Mouse (Mus musculus): ENCODE data around the gene Pdcd11. TPM values are rescaled to one million over a fixed set of nuclear protein-coding genes. Genes with fewer than 3 reads are reported as not detected.

The Pdcd11 gene
- polyA plus RNA-seq, 1 experiment from 2014 or later: 5.7 TPM

DNA sequence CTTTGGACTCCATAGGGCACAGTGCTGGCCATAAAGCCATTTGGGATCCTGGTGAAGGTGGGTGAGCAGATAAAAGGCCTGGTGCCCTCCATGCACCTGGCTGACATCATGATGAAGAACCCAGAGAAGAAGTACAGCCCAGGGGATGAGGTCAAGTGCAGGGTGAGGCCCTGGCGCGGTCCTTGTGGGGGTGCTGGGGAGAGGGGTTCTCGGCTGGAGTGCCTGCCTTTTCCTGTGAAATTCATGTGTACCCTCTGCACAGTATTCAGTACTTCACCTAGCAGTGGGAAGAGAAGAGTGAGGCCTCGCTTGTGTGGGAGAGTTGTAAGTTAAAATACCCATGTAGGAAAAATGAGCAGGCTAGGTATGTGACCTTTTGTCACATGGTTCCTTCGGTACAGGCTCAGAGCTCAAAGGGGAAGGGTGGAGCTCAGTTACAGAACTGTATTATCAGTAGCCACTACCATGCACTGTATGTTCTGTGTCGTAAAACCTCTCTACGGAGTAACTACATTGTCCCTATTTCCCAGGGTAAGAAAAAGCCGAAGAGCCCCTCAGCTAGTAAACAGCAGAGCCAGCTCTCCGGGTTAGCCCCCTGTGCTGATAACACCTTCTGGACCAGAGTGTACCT, 14.2 kb downstream of the Pdcd11 start:
- 96% methylated on average over 9 of the region's 9 CpGs for WGBS
- Histone ChIP-seq H3K36me3 (ENCODE audit: control insufficient read depth, insufficient read depth, low read length) (peaks cover 98% of the 10 kb centered on the region), H3K9ac (ENCODE audit: low read length) (no peak overlapping the region), H3K4me1 (ENCODE audit: control insufficient read depth, insufficient read depth, low read length) (no peaks in the 10 kb centered on the region), H3K4me3 (ENCODE audit: low read depth, low read length) (no peak overlapping the region), H3K9me3 (replicated peaks; ENCODE audit: control insufficient read depth, low read length) (no peaks in the 10 kb centered on the region), H3K27ac (ENCODE audit: low read depth, low read length) (no peak overlapping the region), H3K27me3 (replicated peaks; ENCODE audit: control insufficient read depth, insufficient read depth, low read length) (no peaks in the 10 kb centered on the region), H3K4me2 (ENCODE audit: low read length) (no peak overlapping the region)
- no peak for DNase-seq (ENCODE audit: low spot score)
- ATAC-seq: no peak

DNA sequence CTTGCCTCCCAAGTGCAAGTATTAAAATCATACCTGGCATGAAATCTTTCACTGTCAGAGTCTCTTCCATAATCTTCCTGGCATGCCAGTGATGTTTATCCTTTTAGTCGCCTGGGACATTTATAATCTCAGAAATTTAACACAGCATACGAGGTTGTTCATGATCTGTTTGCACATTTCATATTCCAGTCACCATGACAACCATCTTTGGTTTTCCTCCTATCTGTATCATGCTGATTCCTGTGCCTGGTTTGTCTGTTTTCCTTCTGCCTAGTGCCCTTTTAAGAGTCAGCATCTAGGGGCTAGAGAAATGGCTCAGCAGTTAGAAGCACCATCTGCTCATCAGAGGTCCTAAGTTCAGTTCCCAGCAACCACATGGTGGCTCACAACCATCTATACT, 28.1 kb downstream of the Pdcd11 start:
- H3K4me3 ChIP-seq (ENCODE audit: low read depth, low read length): no peak overlapping the region
- no peak overlapping the region for H3K9ac ChIP-seq (ENCODE audit: low read length)
- no peaks in the 10 kb centered on the region for H3K27me3 ChIP-seq (replicated peaks; ENCODE audit: control insufficient read depth, insufficient read depth, low read length)
- no peak overlapping the region for H3K4me2 ChIP-seq (ENCODE audit: low read length)
- WGBS: 88% methylated on average over 2 of the region's 2 CpGs
- H3K4me1 ChIP-seq (ENCODE audit: control insufficient read depth, insufficient read depth, low read length): no peaks in the 10 kb centered on the region
- no peaks in the 10 kb centered on the region for H3K9me3 ChIP-seq (replicated peaks; ENCODE audit: control insufficient read depth, low read length)
- peaks cover 71% of the 10 kb centered on the region for H3K36me3 ChIP-seq (ENCODE audit: control insufficient read depth, insufficient read depth, low read length)
- ATAC-seq (no peak), DNase-seq (ENCODE audit: low spot score) (no peak)
- H3K27ac ChIP-seq (ENCODE audit: low read depth, low read length): no peak overlapping the region

DNA sequence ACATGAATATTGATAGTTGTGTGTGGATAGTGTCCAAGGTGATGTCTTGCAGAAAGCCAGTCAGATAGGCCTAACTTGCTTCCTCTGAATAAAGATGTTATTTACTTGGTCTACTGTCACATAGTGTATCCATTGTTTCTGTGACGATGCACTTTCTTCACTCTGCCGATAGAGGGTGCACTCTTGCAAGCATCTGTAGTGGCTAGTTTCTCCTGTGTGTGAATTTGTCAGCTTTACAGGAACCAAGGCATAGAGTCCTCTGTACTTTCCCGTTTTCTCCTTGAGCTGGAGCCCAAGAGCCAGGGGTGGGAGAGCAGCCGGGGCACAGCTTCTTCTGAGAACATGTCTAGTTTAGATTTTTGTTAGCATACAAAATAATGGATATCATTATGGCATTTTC, 30.5 kb downstream of the Pdcd11 start:
- H3K27me3 ChIP-seq (replicated peaks; ENCODE audit: control insufficient read depth, insufficient read depth, low read length): no peaks in the 10 kb centered on the region
- no peaks in the 10 kb centered on the region for H3K9me3 ChIP-seq (replicated peaks; ENCODE audit: control insufficient read depth, low read length)
- no peak overlapping the region for H3K27ac ChIP-seq (ENCODE audit: low read depth, low read length)
- ATAC-seq (no peak), DNase-seq (ENCODE audit: low spot score) (peak; percentile 63)
- H3K9ac ChIP-seq (ENCODE audit: low read length): no peak overlapping the region
- WGBS: 42% methylated on average over 4 of the region's 4 CpGs
- H3K4me2 ChIP-seq (ENCODE audit: low read length): no peak overlapping the region
- H3K4me1 ChIP-seq (ENCODE audit: control insufficient read depth, insufficient read depth, low read length): no peaks in the 10 kb centered on the region
- peaks cover 67% of the 10 kb centered on the region for H3K36me3 ChIP-seq (ENCODE audit: control insufficient read depth, insufficient read depth, low read length)
- no peak overlapping the region for H3K4me3 ChIP-seq (ENCODE audit: low read depth, low read length)

DNA sequence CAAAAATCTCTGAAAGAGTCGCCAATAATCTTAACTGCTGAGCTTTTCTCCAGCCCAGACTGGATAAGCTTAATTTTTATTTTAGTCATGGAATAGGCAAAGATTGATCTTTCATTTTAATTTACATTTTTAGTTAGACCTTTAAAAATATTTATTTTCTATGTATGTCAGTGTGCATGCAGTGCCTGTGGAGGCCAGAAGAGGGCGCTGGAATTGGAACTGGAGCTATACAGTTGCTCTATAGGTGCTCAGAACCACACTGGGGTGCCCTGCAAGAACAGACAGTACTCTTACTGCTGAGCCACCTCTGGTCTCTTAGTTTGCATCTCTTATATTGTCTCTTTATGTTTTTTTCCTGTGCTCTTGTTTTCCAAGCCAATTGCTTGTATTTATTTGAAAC, 32.2 kb downstream of the Pdcd11 start:
- WGBS: 26% methylated on average over 2 of the region's 2 CpGs
- no peak overlapping the region for H3K4me3 ChIP-seq (ENCODE audit: low read depth, low read length)
- H3K9ac ChIP-seq (ENCODE audit: low read length): no peak overlapping the region
- no peaks in the 10 kb centered on the region for H3K27me3 ChIP-seq (replicated peaks; ENCODE audit: control insufficient read depth, insufficient read depth, low read length)
- no peak for ATAC-seq
- H3K4me1 ChIP-seq (ENCODE audit: control insufficient read depth, insufficient read depth, low read length): no peaks in the 10 kb centered on the region
- no peak overlapping the region for H3K27ac ChIP-seq (ENCODE audit: low read depth, low read length)
- H3K36me3 ChIP-seq (ENCODE audit: control insufficient read depth, insufficient read depth, low read length): peaks cover 67% of the 10 kb centered on the region
- peak; percentile 48 for DNase-seq (ENCODE audit: low spot score)
- H3K4me2 ChIP-seq (ENCODE audit: low read length): no peak overlapping the region
- no peaks in the 10 kb centered on the region for H3K9me3 ChIP-seq (replicated peaks; ENCODE audit: control insufficient read depth, low read length)

DNA sequence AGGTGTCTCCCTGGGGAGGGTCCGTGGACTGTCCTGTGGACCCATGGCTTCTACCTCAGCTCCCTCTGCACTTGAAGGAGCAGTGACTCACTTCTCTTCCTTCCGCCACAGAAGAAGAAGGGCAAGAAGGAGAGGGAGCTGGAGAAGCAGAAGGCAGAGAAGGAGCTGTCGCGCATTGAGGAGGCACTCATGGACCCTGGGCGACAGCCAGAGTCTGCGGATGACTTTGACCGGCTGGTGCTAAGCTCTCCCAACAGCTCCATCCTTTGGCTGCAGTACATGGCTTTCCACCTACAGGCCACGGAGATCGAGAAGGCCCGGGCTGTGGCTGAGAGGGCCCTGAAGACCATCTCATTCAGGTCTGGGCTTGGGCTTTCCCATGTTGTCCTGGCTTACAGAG, 37.6 kb downstream of the Pdcd11 start:
- no peaks in the 10 kb centered on the region for H3K4me1 ChIP-seq (ENCODE audit: control insufficient read depth, insufficient read depth, low read length)
- H3K4me3 ChIP-seq (ENCODE audit: low read depth, low read length): no peak overlapping the region
- no peak overlapping the region for H3K4me2 ChIP-seq (ENCODE audit: low read length)
- no peak for DNase-seq (ENCODE audit: low spot score)
- H3K9me3 ChIP-seq (replicated peaks; ENCODE audit: control insufficient read depth, low read length): no peaks in the 10 kb centered on the region
- H3K36me3 ChIP-seq (ENCODE audit: control insufficient read depth, insufficient read depth, low read length): peaks cover 90% of the 10 kb centered on the region
- ATAC-seq: no peak
- H3K9ac ChIP-seq (ENCODE audit: low read length): no peak overlapping the region
- no peak overlapping the region for H3K27ac ChIP-seq (ENCODE audit: low read depth, low read length)
- 98% methylated on average over 10 of the region's 10 CpGs for WGBS
- H3K27me3 ChIP-seq (replicated peaks; ENCODE audit: control insufficient read depth, insufficient read depth, low read length): no peaks in the 10 kb centered on the region

DNA sequence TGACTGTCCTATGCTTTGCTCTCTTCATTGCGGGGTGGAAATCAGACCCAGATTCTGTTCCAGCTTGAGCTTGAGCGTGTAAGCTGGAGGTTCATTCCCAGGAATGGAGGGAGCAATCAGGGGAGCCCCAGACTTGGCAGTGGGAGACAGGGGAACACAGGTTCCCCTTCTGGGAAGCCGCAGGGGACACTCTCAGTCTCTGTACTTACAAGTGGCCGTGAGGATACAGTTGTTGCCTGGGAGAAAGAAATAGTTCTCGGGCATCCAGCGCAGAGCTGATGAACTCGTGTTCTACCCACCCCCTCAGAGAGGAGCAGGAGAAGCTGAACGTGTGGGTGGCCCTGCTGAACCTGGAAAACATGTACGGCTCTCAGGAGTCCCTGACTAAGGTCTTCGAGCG, 38.3 kb downstream of the Pdcd11 start:
- 92% methylated on average over 11 of the region's 11 CpGs for WGBS
- no peak for DNase-seq (ENCODE audit: low spot score)
- Histone ChIP-seq H3K4me3 (ENCODE audit: low read depth, low read length) (no peak overlapping the region), H3K4me1 (ENCODE audit: control insufficient read depth, insufficient read depth, low read length) (no peaks in the 10 kb centered on the region), H3K27me3 (replicated peaks; ENCODE audit: control insufficient read depth, insufficient read depth, low read length) (no peaks in the 10 kb centered on the region), H3K9ac (ENCODE audit: low read length) (no peak overlapping the region), H3K36me3 (ENCODE audit: control insufficient read depth, insufficient read depth, low read length) (peaks cover 92% of the 10 kb centered on the region), H3K27ac (ENCODE audit: low read depth, low read length) (no peak overlapping the region), H3K4me2 (ENCODE audit: low read length) (no peak overlapping the region), H3K9me3 (replicated peaks; ENCODE audit: control insufficient read depth, low read length) (no peaks in the 10 kb centered on the region)
- no peak for ATAC-seq

DNA sequence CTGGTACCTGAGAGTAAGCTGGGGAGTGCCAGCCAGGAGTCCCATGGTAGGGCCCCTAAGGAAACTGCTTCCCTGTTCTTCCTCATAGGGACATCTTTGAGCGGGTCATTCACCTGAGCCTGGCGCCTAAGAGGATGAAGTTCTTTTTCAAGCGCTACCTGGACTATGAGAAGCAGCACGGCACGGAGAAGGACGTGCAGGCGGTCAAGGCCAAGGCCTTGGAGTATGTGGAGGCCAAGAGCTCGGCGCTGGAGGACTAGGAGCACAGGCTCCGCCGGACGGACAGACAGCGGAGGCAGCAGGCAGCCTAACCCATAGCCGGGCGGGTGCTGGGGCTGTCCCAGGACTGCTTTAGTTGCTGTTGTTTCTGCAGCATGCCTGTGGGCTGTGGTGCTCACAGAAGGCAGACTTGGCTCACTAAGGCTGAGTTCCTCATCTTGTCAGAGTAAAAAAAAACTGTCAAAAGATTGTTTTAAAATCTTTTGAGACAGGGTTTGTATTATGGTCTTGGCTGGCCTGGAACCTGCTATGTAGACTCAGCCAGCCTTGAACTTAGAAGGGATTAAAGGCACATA, 40.1 kb downstream of the Pdcd11 start:
- 96% methylated on average over 15 of the region's 15 CpGs for WGBS
- Histone ChIP-seq H3K4me1 (ENCODE audit: control insufficient read depth, insufficient read depth, low read length) (no peaks in the 10 kb centered on the region), H3K4me2 (ENCODE audit: low read length) (no peak overlapping the region), H3K4me3 (ENCODE audit: low read depth, low read length) (no peak overlapping the region), H3K9ac (ENCODE audit: low read length) (no peak overlapping the region), H3K27ac (ENCODE audit: low read depth, low read length) (no peak overlapping the region), H3K27me3 (replicated peaks; ENCODE audit: control insufficient read depth, insufficient read depth, low read length) (no peaks in the 10 kb centered on the region), H3K36me3 (ENCODE audit: control insufficient read depth, insufficient read depth, low read length) (peaks cover 74% of the 10 kb centered on the region), H3K9me3 (replicated peaks; ENCODE audit: control insufficient read depth, low read length) (no peaks in the 10 kb centered on the region)
- DNase-seq (ENCODE audit: low spot score): no peak
- no peak for ATAC-seq

DNA sequence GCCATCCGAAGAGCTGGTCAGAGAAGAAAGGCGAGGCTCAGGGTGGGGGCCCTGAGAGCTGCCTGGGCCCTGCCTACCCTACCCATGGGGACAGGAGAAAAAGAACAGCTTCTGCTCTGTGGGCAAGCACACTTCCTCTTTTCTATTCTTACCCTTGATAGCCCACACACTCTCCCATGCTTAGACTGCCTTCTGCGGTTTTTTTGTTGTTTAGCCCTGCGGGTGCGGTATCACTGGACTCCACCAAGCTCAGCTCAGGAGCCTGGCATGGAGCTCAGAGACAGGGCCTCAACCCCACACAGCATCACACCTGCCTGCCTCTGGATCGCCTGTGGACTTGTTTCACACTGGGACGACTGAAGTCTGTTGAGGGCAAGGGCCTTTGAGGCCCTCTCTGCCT, 42.6 kb downstream of the Pdcd11 start:
- Histone ChIP-seq H3K4me2 (ENCODE audit: low read length) (no peak overlapping the region), H3K4me1 (ENCODE audit: control insufficient read depth, insufficient read depth, low read length) (peaks cover 9% of the 10 kb centered on the region), H3K9me3 (replicated peaks; ENCODE audit: control insufficient read depth, low read length) (no peaks in the 10 kb centered on the region), H3K4me3 (ENCODE audit: low read depth, low read length) (no peak overlapping the region), H3K27ac (ENCODE audit: low read depth, low read length) (no peak overlapping the region), H3K9ac (ENCODE audit: low read length) (no peak overlapping the region), H3K27me3 (replicated peaks; ENCODE audit: control insufficient read depth, insufficient read depth, low read length) (no peaks in the 10 kb centered on the region), H3K36me3 (ENCODE audit: control insufficient read depth, insufficient read depth, low read length) (peaks cover 51% of the 10 kb centered on the region)
- WGBS: 89% methylated on average over 7 of the region's 7 CpGs
- ATAC-seq: no peak
- no peak for DNase-seq (ENCODE audit: low spot score)

DNA sequence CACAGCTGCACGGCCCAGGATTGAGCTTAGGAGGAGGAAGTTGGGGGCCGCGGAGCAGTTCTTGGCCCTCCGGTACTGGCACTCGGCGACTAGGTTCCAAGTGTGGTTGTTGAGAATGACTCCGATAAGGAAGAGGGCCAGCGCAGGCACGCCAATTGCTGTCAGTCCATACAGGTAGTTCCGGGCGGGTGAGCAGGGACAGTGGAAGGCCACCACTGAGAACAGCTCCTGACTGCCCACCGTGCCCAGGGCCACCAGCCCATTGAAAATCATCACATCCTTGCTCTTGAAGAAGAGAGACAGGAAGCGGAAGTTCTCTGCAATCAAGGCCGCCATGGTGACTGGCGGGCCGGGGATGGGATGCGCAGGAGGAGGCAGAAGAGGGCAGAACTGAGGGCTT, 45.0 kb downstream of the Pdcd11 start:
- H3K4me2 ChIP-seq (ENCODE audit: low read length): no peak overlapping the region
- peaks cover 11% of the 10 kb centered on the region for H3K4me1 ChIP-seq (ENCODE audit: control insufficient read depth, insufficient read depth, low read length)
- H3K27me3 ChIP-seq (replicated peaks; ENCODE audit: control insufficient read depth, insufficient read depth, low read length): no peaks in the 10 kb centered on the region
- no peak overlapping the region for H3K4me3 ChIP-seq (ENCODE audit: low read depth, low read length)
- H3K27ac ChIP-seq (ENCODE audit: low read depth, low read length): no peak overlapping the region
- no peaks in the 10 kb centered on the region for H3K9me3 ChIP-seq (replicated peaks; ENCODE audit: control insufficient read depth, low read length)
- DNase-seq (ENCODE audit: low spot score) (no peak), ATAC-seq (no peak)
- WGBS: 93% methylated on average over 17 of the region's 17 CpGs
- no peak overlapping the region for H3K9ac ChIP-seq (ENCODE audit: low read length)
- peaks cover 27% of the 10 kb centered on the region for H3K36me3 ChIP-seq (ENCODE audit: control insufficient read depth, insufficient read depth, low read length)
